Mouse (Mus musculus) central nervous system, embryonic 18 days (tissue): ENCODE results near the gene Cpsf2. TPM values are rescaled to one million over a fixed set of nuclear protein-coding genes. Genes with fewer than 3 reads are reported as not detected.

Source experiments
- polyA plus RNA-seq: library from polyadenylated mRNA; depleted of rRNA; stranded (reverse); fragments of >200 nt; gene quantifications from 2 replicates; pipeline ENCODE4 v1.2.3, GENCODE M21; 2012; rRNA removed

The Cpsf2 gene
- 18.3 and 19.1 TPM in 2 replicates for polyA plus RNA-seq

GRCm38 (mm10) chr12:101975601-101976571 is at the start of gene Cpsf2:
Gene Cpsf2, plus strand, starts transcription at chr12:101975988.

GRCm38 (mm10) chr12:101957942-101958544 is 17.7 kb upstream of the Cpsf2 start, which contains the start of gene Atxn3:
Gene Atxn3, minus strand, starts transcription at chr12:101958246.

Other genes with a start within 250 kb of the Cpsf2 start
- 7.9 and 11.8 TPM in 2 replicates for gene Fbln5, start 156.9 kb upstream of the Cpsf2 start, polyA plus RNA-seq
- 7.4 and 8.5 TPM in 2 replicates for gene Trip11, start 62.7 kb upstream of the Cpsf2 start, polyA plus RNA-seq
- gene Atxn3, start 17.7 kb upstream of the Cpsf2 start, polyA plus RNA-seq, result 14.6 and 16.0 TPM in 2 replicates
- gene Slc24a4, start 152.7 kb downstream of the Cpsf2 start, polyA plus RNA-seq, result 3.0 TPM in 2 replicates